25 mouse cellular contexts compared by ENCODE assay signal in the genomic region with DNA sequence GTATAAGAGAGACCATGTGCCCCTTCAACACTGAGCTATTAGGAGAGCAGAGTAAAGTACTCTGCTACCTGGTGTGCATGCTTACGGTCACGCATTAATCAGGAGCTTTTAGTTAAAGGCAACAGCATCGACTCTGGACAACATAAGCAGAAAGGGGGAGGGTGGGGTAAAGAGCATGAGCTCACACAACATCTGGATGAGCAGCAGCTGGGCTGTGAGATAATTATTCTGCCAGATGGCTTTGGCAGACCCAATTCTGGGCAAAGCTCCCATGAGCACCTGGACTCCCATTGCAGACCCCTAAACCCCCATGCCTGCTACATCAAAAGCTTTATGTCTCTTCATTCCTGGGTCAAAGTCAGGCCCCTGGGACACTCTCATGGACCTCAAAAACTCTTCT.
DNase-seq lines count a peak whose midpoint lies in the region; ATAC-seq and TF ChIP-seq lines count a peak whose summit lies in the region.
"Had no signal": no experiment of that assay in that cellular context is flagged by ENCODE, and none has a peak within 500 bp of the region (broad histone marks: within the 10 kb centered on the region; RNA-seq: fewer than 3 reads in every experiment).

No protein-coding gene starts in this region.

- H3K4me2 ChIP-seq in hindbrain, embryonic 14.5 days (replicated peaks) = no peak overlapping the region
- H3K4me2 ChIP-seq in hindbrain, postnatal 0 days (ENCODE audit: low read depth, low read length) = no peak overlapping the region
- H3K4me2 ChIP-seq in embryonic facial prominence, embryonic 14.5 days (ENCODE audit: low read depth, low read length) = no peak overlapping the region
- no peak overlapping the region for H3K4me2 ChIP-seq in limb, embryonic 13.5 days (replicated peaks)
- peak overlapping the region; percentile 41; the same call in 1 of the 2 replicates for H3K4me2 ChIP-seq in liver, embryonic 15.5 days
- H3K4me2 ChIP-seq: embryonic facial prominence, embryonic 15.5 days; hindbrain, embryonic 13.5 days; limb, embryonic 15.5 days had no signal

- WGBS in hindbrain, embryonic 14.5 days = 64% methylated on average over 3 of the region's 3 CpGs
- WGBS in hindbrain, postnatal 0 days = 76% methylated on average over 3 of the region's 3 CpGs
- 51% methylated on average over 3 of the region's 3 CpGs for WGBS in embryonic facial prominence, embryonic 14.5 days
- WGBS in limb, embryonic 13.5 days = 27% methylated on average over 3 of the region's 3 CpGs
- WGBS in liver, embryonic 15.5 days (ENCODE audit: insufficient replicate concordance) = 52% methylated on average over 3 of the region's 3 CpGs

- no peak overlapping the region for H3K9ac ChIP-seq in hindbrain, embryonic 14.5 days
- H3K9ac ChIP-seq in hindbrain, postnatal 0 days (replicated peaks; ENCODE audit: low read length) = no peak overlapping the region
- no peak overlapping the region for H3K9ac ChIP-seq in embryonic facial prominence, embryonic 14.5 days (ENCODE audit: low read depth, low read length)
- H3K9ac ChIP-seq in limb, embryonic 13.5 days = no peak overlapping the region
- no peak overlapping the region for H3K9ac ChIP-seq in liver, embryonic 15.5 days
- H3K9ac ChIP-seq: embryonic facial prominence, embryonic 15.5 days; hindbrain, embryonic 13.5 days; limb, embryonic 15.5 days had no signal

- DNase-seq in hindbrain, embryonic 14.5 days (ENCODE audit: low spot score) = peak; percentile 21
- DNase-seq in hindbrain, postnatal 0 days (ENCODE audit: low spot score) = no peak
- peak; percentile 40 for DNase-seq in embryonic facial prominence, embryonic 14.5 days (ENCODE audit: low spot score)
- no peak for DNase-seq in testis, postnatal 14 days (ENCODE audit: low spot score)
- DNase-seq in adrenal gland, postnatal 14 days = no peak
- DNase-seq: adrenal gland, adult 2 months; B cell, adult 2 months; cerebellum, adult 11-12 months; cerebellum, postnatal 10 days; gastrocnemius, postnatal 36 days; heart, postnatal 36 days; kidney, adult 8-10 months; kidney, postnatal 10 days; lung, postnatal 4 days; right cerebral cortex, postnatal 14 days; thymus, postnatal 36 days had no signal

- H3K27ac ChIP-seq in hindbrain, embryonic 14.5 days = no peak overlapping the region
- no peak overlapping the region for H3K27ac ChIP-seq in hindbrain, postnatal 0 days
- H3K27ac ChIP-seq in embryonic facial prominence, embryonic 14.5 days (replicated peaks; ENCODE audit: low read depth, low read length) = no peak overlapping the region
- H3K27ac ChIP-seq in limb, embryonic 13.5 days = no peak overlapping the region
- H3K27ac ChIP-seq in liver, embryonic 15.5 days (replicated peaks) = no peak overlapping the region
- H3K27ac ChIP-seq: embryonic facial prominence, embryonic 15.5 days; hindbrain, embryonic 13.5 days; limb, embryonic 15.5 days had no signal

- H3K36me3 ChIP-seq in hindbrain, embryonic 14.5 days (replicated peaks; ENCODE audit: control insufficient read depth, insufficient read depth) = no peaks in the 10 kb centered on the region
- no peaks in the 10 kb centered on the region for H3K36me3 ChIP-seq in hindbrain, postnatal 0 days (ENCODE audit: insufficient read depth, low read length)
- H3K36me3 ChIP-seq in embryonic facial prominence, embryonic 14.5 days (ENCODE audit: control insufficient read depth, insufficient read depth, low read length) = no peaks in the 10 kb centered on the region
- no peaks in the 10 kb centered on the region for H3K36me3 ChIP-seq in limb, embryonic 13.5 days
- no peaks in the 10 kb centered on the region for H3K36me3 ChIP-seq in liver, embryonic 15.5 days (replicated peaks)
- H3K36me3 ChIP-seq: embryonic facial prominence, embryonic 15.5 days; G1E; hindbrain, embryonic 13.5 days; limb, embryonic 15.5 days; midbrain, embryonic 10.5 days had no signal

- no peaks in the 10 kb centered on the region for H3K9me3 ChIP-seq in hindbrain, embryonic 14.5 days (ENCODE audit: control insufficient read depth, low read length)
- H3K9me3 ChIP-seq in hindbrain, postnatal 0 days (ENCODE audit: low read length) = no peaks in the 10 kb centered on the region
- H3K9me3 ChIP-seq in embryonic facial prominence, embryonic 14.5 days (ENCODE audit: control insufficient read depth, low read length) = no peaks in the 10 kb centered on the region
- no peaks in the 10 kb centered on the region for H3K9me3 ChIP-seq in limb, embryonic 13.5 days
- H3K9me3 ChIP-seq in liver, embryonic 15.5 days (replicated peaks) = no peaks in the 10 kb centered on the region
- H3K9me3 ChIP-seq: embryonic facial prominence, embryonic 15.5 days; hindbrain, embryonic 13.5 days; limb, embryonic 15.5 days; midbrain, embryonic 10.5 days had no signal

- H3K27me3 ChIP-seq in hindbrain, embryonic 14.5 days (ENCODE audit: control insufficient read depth, insufficient read depth, low read length) = no peaks in the 10 kb centered on the region
- no peaks in the 10 kb centered on the region for H3K27me3 ChIP-seq in hindbrain, postnatal 0 days (ENCODE audit: insufficient read depth, low read length)
- H3K27me3 ChIP-seq in embryonic facial prominence, embryonic 14.5 days (replicated peaks; ENCODE audit: control insufficient read depth, insufficient read depth, low read length) = no peaks in the 10 kb centered on the region
- H3K27me3 ChIP-seq in limb, embryonic 13.5 days = no peaks in the 10 kb centered on the region
- no peaks in the 10 kb centered on the region for H3K27me3 ChIP-seq in liver, embryonic 15.5 days
- H3K27me3 ChIP-seq: embryonic facial prominence, embryonic 15.5 days; hindbrain, embryonic 13.5 days; limb, embryonic 15.5 days had no signal

- no peak for TF ChIP-seq CTCF in hindbrain, postnatal 0 days (IDR thresholded peaks at IDR 0.05; ENCODE audit: low read depth)

- no peaks in the 10 kb centered on the region for H3K4me1 ChIP-seq in hindbrain, embryonic 14.5 days (replicated peaks; ENCODE audit: control insufficient read depth, insufficient read depth, low read length)
- H3K4me1 ChIP-seq in hindbrain, postnatal 0 days (ENCODE audit: insufficient read depth, low read length) = no peaks in the 10 kb centered on the region
- H3K4me1 ChIP-seq in embryonic facial prominence, embryonic 14.5 days (ENCODE audit: control insufficient read depth, insufficient read depth, low read length) = no peaks in the 10 kb centered on the region
- H3K4me1 ChIP-seq in limb, embryonic 13.5 days = peaks cover 18% of the 10 kb centered on the region
- H3K4me1 ChIP-seq in liver, embryonic 15.5 days (replicated peaks) = peaks cover 27% of the 10 kb centered on the region
- H3K4me1 ChIP-seq: embryonic facial prominence, embryonic 15.5 days had no signal

- no peak for ATAC-seq in hindbrain, embryonic 14.5 days (ENCODE audit: low FRiP score)
- ATAC-seq in hindbrain, postnatal 0 days = no peak
- peak; percentile 41; the same call in 1 of the 2 replicates for ATAC-seq in embryonic facial prominence, embryonic 14.5 days (ENCODE audit: low read depth)
- ATAC-seq in limb, embryonic 13.5 days (ENCODE audit: low FRiP score, low read depth) = peak; percentile 61; the same call in 1 of the 2 replicates
- ATAC-seq in liver, embryonic 15.5 days (ENCODE audit: insufficient read depth) = peak; percentile 56
- ATAC-seq: forebrain, embryonic 16.5 days; midbrain, embryonic 16.5 days had no signal

- no peak overlapping the region for H3K4me3 ChIP-seq in hindbrain, embryonic 14.5 days (replicated peaks; ENCODE audit: low read length)
- no peak overlapping the region for H3K4me3 ChIP-seq in hindbrain, postnatal 0 days (ENCODE audit: low read length)
- no peak overlapping the region for H3K4me3 ChIP-seq in embryonic facial prominence, embryonic 14.5 days (ENCODE audit: low read depth, low read length)
- no peak overlapping the region for H3K4me3 ChIP-seq in limb, embryonic 13.5 days
- H3K4me3 ChIP-seq in liver, embryonic 15.5 days (replicated peaks) = no peak overlapping the region
- H3K4me3 ChIP-seq: embryonic facial prominence, embryonic 15.5 days; hindbrain, embryonic 13.5 days; limb, embryonic 15.5 days; midbrain, embryonic 10.5 days had no signal

Comparison
In these comparisons a context has a peak if more than half of its experiments do, and no peak if none do; other contexts are left out.
1. DNase-seq: peak in hindbrain, embryonic 14.5 days (single experiment) and embryonic facial prominence, embryonic 14.5 days (single experiment); none in hindbrain, postnatal 0 days (single experiment), testis, postnatal 14 days (single experiment) and adrenal gland, postnatal 14 days (single experiment).
2. ATAC-seq: peak in embryonic facial prominence, embryonic 14.5 days (single experiment), limb, embryonic 13.5 days (single experiment) and liver, embryonic 15.5 days (single experiment); none in hindbrain, embryonic 14.5 days (single experiment) and hindbrain, postnatal 0 days (single experiment).